Mouse (Mus musculus) midbrain, postnatal 0 days (tissue): ENCODE measurements around the gene Tead3. TPM values are rescaled to one million over a fixed set of nuclear protein-coding genes. Genes with fewer than 3 reads are reported as not detected.
"Not testable (repeated sequence)": the region's sequence is repeated elsewhere in the genome, so short reads cannot be mapped to it uniquely, and the experiment has no call there.

Experiments
- ATAC-seq: fragments of 200-750 bp; cut with Nextera tagmentation; 2 replicates; pipeline ENCODE4 v1.8.0; 2017; ENCODE audit warnings: moderate number of reproducible peaks, mild to moderate bottlenecking, moderate TSS enrichment, moderate library complexity; ENCODE audit not compliant: low FRiP score
- DNase-seq: peaks from one replicate; pipeline ENCODE4 v3.0.0-alpha.2; 2015; ENCODE audit warnings: low spot score
- H3K27ac ChIP-seq: fragments of 300-500 bp; sonication (generic); 2 replicates; pipeline ENCODE4 v1.5.1; 2014; ENCODE audit warnings: low read depth, mild to moderate bottlenecking, low read length, mixed read lengths
- H3K27me3 ChIP-seq: fragments of 300-500 bp; sonication (generic); 2 replicates; pipeline ENCODE4 v1.6.1; 2014; ENCODE audit warnings: low read length, control low read depth, mixed read lengths; ENCODE audit not compliant: insufficient read depth
- H3K36me3 ChIP-seq: fragments of 300-500 bp; sonication (generic); 2 replicates; pipeline ENCODE4 v1.6.1; 2014; ENCODE audit warnings: low read length, control low read depth, mixed read lengths; ENCODE audit not compliant: insufficient read depth
- H3K4me1 ChIP-seq: fragments of 300-500 bp; sonication (generic); 2 replicates; pipeline ENCODE4 v1.6.1; 2014; ENCODE audit warnings: mild to moderate bottlenecking, control low read depth, antibody characterized with exemption, low read length, mixed read lengths; ENCODE audit not compliant: insufficient read depth
- H3K4me2 ChIP-seq: fragments of 300-500 bp; sonication (generic); 2 replicates; pipeline ENCODE4 v1.6.1; 2014; ENCODE audit warnings: low read depth, mild to moderate bottlenecking, low read length, mixed read lengths; ENCODE audit not compliant: poor library complexity, severe bottlenecking
- H3K4me3 ChIP-seq: fragments of 300-500 bp; sonication (generic); 2 replicates; pipeline ENCODE4 v1.5.1; 2014; ENCODE audit warnings: low read depth, mild to moderate bottlenecking, low read length, moderate library complexity
- H3K9ac ChIP-seq: fragments of 300-500 bp; sonication (generic); replicated peaks from 2 replicates; pipeline ENCODE4 v1.6.1; 2014; ENCODE audit warnings: mild to moderate bottlenecking, low read length, moderate library complexity, mixed read lengths; ENCODE audit not compliant: poor library complexity, severe bottlenecking
- H3K9me3 ChIP-seq: fragments of 300-500 bp; sonication (generic); 2 replicates; pipeline ENCODE4 v1.6.1; 2016; ENCODE audit warnings: low read length, control low read depth
- CTCF ChIP-seq: IDR thresholded peaks from 2 replicates; pipeline ENCODE4 v1.5.1; 2016; ENCODE audit warnings: antibody characterized with exemption, mild to moderate bottlenecking
- WGBS: fragments of 180-500 bp; shearing (Covaris S2); extraction: QIAGEN DNeasy Blood & Tissue Kit; methylation state at CpG from one replicate; pipeline ENCODE4 v1.1.7; 2014; 5-methylcytosine and 5-hydroxymethylcytosine counted together
- polyA plus RNA-seq: library from polyadenylated mRNA; unstranded; fragments of >200 nt; fragmentation: Nextera tagmentation; extraction: Ambion mirVana; gene quantifications from 2 replicates; pipeline ENCODE4 v1.2.1, GENCODE M21; 2015
- total RNA-seq: library from RNA; depleted of rRNA; stranded (reverse); fragments of >200 nt; gene quantifications from 2 replicates; pipeline ENCODE4 v1.2.3, GENCODE M21; 2014

The Tead3 gene
- total and polyA plus RNA-seq, 2 experiments from 2014 or later, result 1.2 to 5.4 TPM

GRCm38 (mm10) chr17:28337547-28337946 is 13.1 kb downstream of the Tead3 start:
- no peaks in the 10 kb centered on the region for H3K9me3 ChIP-seq
- H3K27me3 ChIP-seq, result no peaks in the 10 kb centered on the region
- DNase-seq (no peak), ATAC-seq (no peak)
- no peak overlapping the region for H3K9ac ChIP-seq
- H3K36me3 ChIP-seq, result peaks cover under 1% of the 10 kb centered on the region; the same call in 1 of the 2 replicates
- H3K27ac ChIP-seq, result no peak overlapping the region
- no peak overlapping the region for H3K4me2 ChIP-seq
- 89% methylated on average over 7 of the region's 7 CpGs for WGBS
- H3K4me3 ChIP-seq, result no peak overlapping the region
- H3K4me1 ChIP-seq, result peaks cover 3% of the 10 kb centered on the region; the same call in 1 of the 2 replicates
- no peak for TF ChIP-seq CTCF

GRCm38 (mm10) chr17:28335267-28335666 is 15.3 kb downstream of the Tead3 start:
- ATAC-seq (no peak), DNase-seq (no peak)
- H3K27me3 ChIP-seq, result no peaks in the 10 kb centered on the region
- WGBS, result 74% methylated on average over 10 of the region's 10 CpGs
- no peak overlapping the region for H3K9ac ChIP-seq
- H3K27ac ChIP-seq, result no peak overlapping the region
- H3K4me1 ChIP-seq, result peaks cover 3% of the 10 kb centered on the region; the same call in 1 of the 2 replicates
- H3K36me3 ChIP-seq, result peaks cover 11% of the 10 kb centered on the region; the same call in 1 of the 2 replicates
- H3K9me3 ChIP-seq, result no peaks in the 10 kb centered on the region
- H3K4me3 ChIP-seq, result no peak overlapping the region
- H3K4me2 ChIP-seq, result no peak overlapping the region
- TF ChIP-seq CTCF, result no peak

GRCm38 (mm10) chr17:28332915-28333546 is 17.6 kb downstream of the Tead3 start:
- no peak for DNase-seq
- H3K4me2 ChIP-seq, result peak overlapping the region; percentile 28
- 74% methylated on average over 31 of the region's 31 CpGs for WGBS

GRCm38 (mm10) chr17:28332113-28332914 is 18.3 kb downstream of the Tead3 start:
- Histone ChIP-seq H3K27ac (no peak overlapping the region), H3K4me2 (no peak overlapping the region), H3K4me3 (no peak overlapping the region), H3K9ac (no peak overlapping the region), H3K27me3 (no peaks in the 10 kb centered on the region), H3K4me1 (peaks cover 8% of the 10 kb centered on the region; the same call in 1 of the 2 replicates), H3K36me3 (peaks cover 15% of the 10 kb centered on the region; the same call in 1 of the 2 replicates), H3K9me3 (no peaks in the 10 kb centered on the region)
- no peak for DNase-seq
- no peak for TF ChIP-seq CTCF
- 55% methylated on average over 13 of the region's 13 CpGs for WGBS
- ATAC-seq, result no peak

More at GRCm38 (mm10) chr17:28332915-28333546, 17.6 kb downstream of the Tead3 start:
- peaks cover 8% of the 10 kb centered on the region; the same call in 1 of the 2 replicates for H3K4me1 ChIP-seq
- H3K36me3 ChIP-seq, result peaks cover 15% of the 10 kb centered on the region; the same call in 1 of the 2 replicates
- H3K27me3 ChIP-seq, result no peaks in the 10 kb centered on the region
- H3K9me3 ChIP-seq, result no peaks in the 10 kb centered on the region
- no peak for TF ChIP-seq CTCF
- H3K4me3 ChIP-seq, result no peak overlapping the region
- 0 out of 2 replicates have a peak overlapping the region, but pooled peaks have one; percentile 33 for H3K9ac ChIP-seq
- ATAC-seq, result no peak
- no peak overlapping the region for H3K27ac ChIP-seq

GRCm38 (mm10) chr17:28331241-28332112 is 19.1 kb downstream of the Tead3 start:
- no peaks in the 10 kb centered on the region for H3K27me3 ChIP-seq
- ATAC-seq (no peak), DNase-seq (no peak)
- TF ChIP-seq CTCF, result no peak
- H3K4me3 ChIP-seq, result no peak overlapping the region
- peaks cover 8% of the 10 kb centered on the region; the same call in 1 of the 2 replicates for H3K4me1 ChIP-seq
- H3K27ac ChIP-seq, result no peak overlapping the region
- no peaks in the 10 kb centered on the region for H3K9me3 ChIP-seq
- no peak overlapping the region for H3K9ac ChIP-seq
- H3K4me2 ChIP-seq, result no peak overlapping the region
- 50% methylated on average over 5 of the region's 7 CpGs for WGBS
- peaks cover 15% of the 10 kb centered on the region; the same call in 1 of the 2 replicates for H3K36me3 ChIP-seq

- not testable (repeated sequence) for H3K9ac ChIP-seq, H3K4me3 ChIP-seq, H3K27me3 ChIP-seq, H3K9me3 ChIP-seq, H3K27ac ChIP-seq, H3K4me1 ChIP-seq, ATAC-seq, H3K4me2 ChIP-seq, DNase-seq
- WGBS, result 64% methylated on average over 6 of the region's 8 CpGs
- peaks cover 18% of the 10 kb centered on the region; the same call in 1 of the 2 replicates for H3K36me3 ChIP-seq
Observed at GRCm38 (mm10) chr17:28330590-28330989, 20.0 kb downstream of the Tead3 start.
